Mouse (Mus musculus) heart, adult 11 months (tissue): ENCODE results near the gene Kdsr.

ENCODE experiments used
- DNase-seq: peaks from one replicate; pipeline ENCODE4 v3.0.0; 2022

Kdsr gene

GRCm38 (mm10) chr1:106738092-106738491 lies 21.4 kb downstream of the Kdsr start:
- DNase-seq, result no peak

GRCm38 (mm10) chr1:106736211-106736610 lies 23.3 kb downstream of the Kdsr start:
- DNase-seq, result no peak

GRCm38 (mm10) chr1:106735586-106735985 lies 23.9 kb downstream of the Kdsr start:
- no peak for DNase-seq

- DNase-seq, result peak; percentile 75
Measured at GRCm38 (mm10) chr1:106722061-106722460, 37.5 kb downstream of the Kdsr start.

- peak; percentile 82 for DNase-seq
Measured at GRCm38 (mm10) chr1:106717736-106718135, 41.8 kb downstream of the Kdsr start.

- DNase-seq, result peak; percentile 91
Measured at GRCm38 (mm10) chr1:106717071-106717601, 42.4 kb downstream of the Kdsr start.

GRCm38 (mm10) chr1:106716141-106716540 lies 43.4 kb downstream of the Kdsr start:
- DNase-seq, result peak; percentile 77

- peak; percentile 84 for DNase-seq
Measured at GRCm38 (mm10) chr1:106715111-106716083, 44.1 kb downstream of the Kdsr start.

- DNase-seq, result no peak
Measured at GRCm38 (mm10) chr1:106714530-106714981, 45.0 kb downstream of the Kdsr start.

- peak; percentile 99 for DNase-seq
Measured at GRCm38 (mm10) chr1:106713621-106714529, 45.7 kb downstream of the Kdsr start, which contains the start of gene Bcl2. Bcl2 (minus strand) TSS chr1:106714274.

- peak; percentile 97 for DNase-seq
Measured at GRCm38 (mm10) chr1:106712330-106712729, 47.2 kb downstream of the Kdsr start.

- peak; percentile 74 for DNase-seq
Measured at GRCm38 (mm10) chr1:106711356-106712125, 48.0 kb downstream of the Kdsr start.

GRCm38 (mm10) chr1:106710202-106710601 lies 49.3 kb downstream of the Kdsr start:
- peak; percentile 25 for DNase-seq

- peak; percentile 55 for DNase-seq
Measured at GRCm38 (mm10) chr1:106707036-106707880, 52.3 kb downstream of the Kdsr start.

- DNase-seq, result peak; percentile 83
Measured at GRCm38 (mm10) chr1:106703183-106703582, 56.3 kb downstream of the Kdsr start.

GRCm38 (mm10) chr1:106702471-106703175 lies 56.9 kb downstream of the Kdsr start:
- DNase-seq, result peak; percentile 92

- peak; percentile 61 for DNase-seq
Measured at GRCm38 (mm10) chr1:106700520-106701114, 58.9 kb downstream of the Kdsr start.

- peak; percentile 60 for DNase-seq
Measured at GRCm38 (mm10) chr1:106696472-106696871, 63.1 kb downstream of the Kdsr start.

GRCm38 (mm10) chr1:106695649-106696048 lies 63.9 kb downstream of the Kdsr start:
- DNase-seq, result peak; percentile 95

GRCm38 (mm10) chr1:106694316-106694715 lies 65.2 kb downstream of the Kdsr start:
- peak; percentile 95 for DNase-seq
